Mouse (Mus musculus) neural tube, embryonic 11.5 days (tissue): Measurements from ENCODE around the gene Gm9008. TPM values are rescaled to one million over a fixed set of nuclear protein-coding genes. Genes with fewer than 3 reads are reported as not detected.
"Not testable (repeated sequence)": the region's sequence is repeated elsewhere in the genome, so short reads cannot be mapped to it uniquely, and the experiment has no call there.

Experiments used
- ATAC-seq: fragments of 200-750 bp; cut with Nextera tagmentation; 2 replicates; pipeline ENCODE4 v1.8.0; 2017; ENCODE audit warnings: moderate number of reproducible peaks, mild to moderate bottlenecking, moderate TSS enrichment, moderate library complexity; ENCODE audit not compliant: insufficient read depth, low FRiP score, low TSS enrichment
- DNase-seq: peaks from one replicate; pipeline ENCODE4 v3.0.0-alpha.2; 2015; ENCODE audit warnings: low spot score
- H3K27ac ChIP-seq: fragments of 300-500 bp; sonication (generic); 2 replicates; pipeline ENCODE4 v1.5.1; 2014; ENCODE audit warnings: low read depth, mild to moderate bottlenecking, low read length
- H3K27me3 ChIP-seq: fragments of 300-500 bp; sonication (generic); 2 replicates; pipeline ENCODE4 v1.6.1; 2014; ENCODE audit warnings: mild to moderate bottlenecking, low read length, mixed read lengths; ENCODE audit not compliant: control insufficient read depth, insufficient read depth
- H3K36me3 ChIP-seq: fragments of 300-500 bp; sonication (generic); 2 replicates; pipeline ENCODE4 v1.6.1; 2014; ENCODE audit warnings: mild to moderate bottlenecking, low read length, moderate library complexity, mixed read lengths; ENCODE audit not compliant: control insufficient read depth, insufficient read depth
- H3K4me1 ChIP-seq: fragments of 300-500 bp; sonication (generic); 2 replicates; pipeline ENCODE4 v1.6.1; 2014; ENCODE audit warnings: low read length, mixed read lengths; ENCODE audit not compliant: control insufficient read depth, insufficient read depth
- H3K4me2 ChIP-seq: fragments of 300-500 bp; sonication (generic); 2 replicates; pipeline ENCODE4 v1.6.1; 2014; ENCODE audit warnings: low read depth, mild to moderate bottlenecking, moderate library complexity
- H3K4me3 ChIP-seq: fragments of 300-500 bp; sonication (generic); 2 replicates; pipeline ENCODE4 v1.5.1; 2014; ENCODE audit warnings: low read depth, low read length
- H3K9ac ChIP-seq: fragments of 300-500 bp; sonication (generic); 2 replicates; pipeline ENCODE4 v1.6.1; 2014; ENCODE audit warnings: mild to moderate bottlenecking, low read length
- H3K9me3 ChIP-seq: fragments of 300-500 bp; sonication (generic); 2 replicates; pipeline ENCODE4 v1.6.1; 2016; ENCODE audit warnings: low read length; ENCODE audit not compliant: control insufficient read depth
- WGBS: fragments of 180-500 bp; shearing (Covaris S2); extraction: QIAGEN DNeasy Blood & Tissue Kit; methylation state at CpG from one replicate; pipeline ENCODE4 v1.1.7; 2014; 5-methylcytosine and 5-hydroxymethylcytosine counted together
- polyA plus RNA-seq: library from polyadenylated mRNA; unstranded; fragments of >200 nt; fragmentation: Nextera tagmentation; extraction: Ambion mirVana; gene quantifications from 2 replicates; pipeline ENCODE4 v1.2.1, GENCODE M21; 2014

Gene Gm9008
- polyA plus RNA-seq = 0.29 and 0.35 TPM in 2 replicates

GRCm38 (mm10) chr6:76497054-76497835, at the start of gene Gm9008:
TSS of gene Gm9008 (minus strand) at chr6:76497784.
- WGBS = 90% methylated on average over 18 of the region's 22 CpGs
- not testable (repeated sequence) for H3K27me3 ChIP-seq, H3K9ac ChIP-seq, H3K4me3 ChIP-seq, H3K27ac ChIP-seq, H3K4me1 ChIP-seq, H3K9me3 ChIP-seq, H3K4me2 ChIP-seq, DNase-seq, ATAC-seq, H3K36me3 ChIP-seq

- no peaks in the 10 kb centered on the region for H3K9me3 ChIP-seq
- no peak for ATAC-seq
- H3K36me3 ChIP-seq = no peaks in the 10 kb centered on the region
- 87% methylated on average over 4 of the region's 4 CpGs for WGBS
- no peak overlapping the region for H3K27ac ChIP-seq
- no peak for DNase-seq
- H3K4me1 ChIP-seq = no peaks in the 10 kb centered on the region
- H3K4me3 ChIP-seq = no peak overlapping the region
- H3K4me2 ChIP-seq = no peak overlapping the region
- no peaks in the 10 kb centered on the region for H3K27me3 ChIP-seq
- H3K9ac ChIP-seq = no peak overlapping the region
Measured at GRCm38 (mm10) chr6:76521975-76522641, 24.5 kb upstream of the Gm9008 start.

DNA sequence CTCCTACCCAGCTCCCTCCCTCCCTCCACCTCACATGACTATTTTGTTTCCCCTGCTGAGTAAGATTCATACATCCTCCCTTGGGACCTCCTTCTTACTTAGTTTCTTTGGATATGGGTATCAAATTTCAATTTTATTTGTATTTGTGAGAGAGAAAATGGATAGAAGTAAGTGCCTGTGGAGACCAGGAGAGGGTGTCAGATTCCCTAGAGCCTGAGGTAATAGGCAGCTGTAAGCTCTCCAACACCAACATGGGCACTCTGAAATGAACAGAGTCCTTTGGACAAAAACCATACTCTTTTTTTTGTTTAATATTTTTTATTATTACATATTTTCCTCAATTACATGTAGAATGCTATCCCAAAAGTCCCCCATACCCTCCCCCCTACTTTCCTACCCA, 12.6 kb upstream of the Gm9008 start:
- no peaks in the 10 kb centered on the region for H3K36me3 ChIP-seq
- H3K27ac ChIP-seq = no peak overlapping the region

DNA sequence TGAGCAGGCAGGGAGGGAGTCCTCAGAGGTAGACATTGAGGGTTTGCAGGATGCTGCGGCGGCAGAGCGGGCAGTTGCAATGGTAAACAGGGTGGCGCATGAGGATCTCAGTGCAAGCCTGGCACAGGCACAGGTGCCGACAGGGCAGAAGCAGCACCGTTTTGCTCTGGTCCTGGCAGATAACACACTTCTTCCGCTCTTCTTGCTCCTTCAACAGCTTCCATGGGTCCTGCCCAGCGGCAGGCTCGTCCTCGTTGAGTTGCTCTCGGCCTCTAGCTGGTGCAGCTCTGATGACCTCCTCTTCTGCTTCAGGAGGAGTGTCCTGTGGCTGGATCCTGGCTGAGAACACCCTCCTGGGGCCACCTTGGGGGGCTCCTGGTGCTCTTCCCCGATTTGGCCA, 1.2 kb downstream of the Gm9008 start:
- not testable (repeated sequence) for H3K4me1 ChIP-seq, H3K36me3 ChIP-seq, H3K4me3 ChIP-seq, DNase-seq, H3K27ac ChIP-seq, H3K27me3 ChIP-seq, H3K9ac ChIP-seq, ATAC-seq, H3K4me2 ChIP-seq, H3K9me3 ChIP-seq
- WGBS = 87% methylated on average over 11 of the region's 12 CpGs

More for the DNA sequence above, 12.6 kb upstream of the Gm9008 start:
- Histone ChIP-seq H3K9ac (no peak overlapping the region), H3K9me3 (no peaks in the 10 kb centered on the region), H3K4me1 (no peaks in the 10 kb centered on the region), H3K27me3 (no peaks in the 10 kb centered on the region), H3K4me3 (no peak overlapping the region), H3K4me2 (no peak overlapping the region)
- ATAC-seq (no peak), DNase-seq (no peak)

GRCm38 (mm10) chr6:76468194-76468593, 29.4 kb downstream of the Gm9008 start:
- DNase-seq = no peak

More at GRCm38 (mm10) chr6:76468194-76468593, 29.4 kb downstream of the Gm9008 start:
- no peak overlapping the region for H3K4me3 ChIP-seq
- no peaks in the 10 kb centered on the region for H3K4me1 ChIP-seq
- no peak for ATAC-seq
- no peaks in the 10 kb centered on the region for H3K36me3 ChIP-seq
- H3K27me3 ChIP-seq = no peaks in the 10 kb centered on the region
- no peak overlapping the region for H3K9ac ChIP-seq
- H3K9me3 ChIP-seq = no peaks in the 10 kb centered on the region
- H3K27ac ChIP-seq = no peak overlapping the region
- WGBS = 42% methylated on average over 2 of the region's 2 CpGs
- H3K4me2 ChIP-seq = no peak overlapping the region
